Mouse (Mus musculus) liver, adult 2 months (tissue): Measurements from ENCODE around the gene Osbp. TPM values are rescaled to one million over a fixed set of nuclear protein-coding genes. Genes with fewer than 3 reads are reported as not detected.

ENCODE experiments used
- DNase-seq: peaks from one replicate; pipeline ENCODE4 v3.0.0-alpha.2; 2011; ENCODE audit warnings: low read depth, low spot score; ENCODE audit errors: extremely low read depth
- H3K27ac ChIP-seq: fragments of 200-500 bp; replicated peaks from 2 replicates; pipeline ENCODE4 v1.5.1; 2012; ENCODE audit warnings: low read depth, mild to moderate bottlenecking, control low read depth, inconsistent platforms, low read length; ENCODE audit not compliant: insufficient read depth
- H3K27me3 ChIP-seq: fragments of 200-500 bp; 2 replicates; pipeline ENCODE4 v1.6.1; 2012; ENCODE audit warnings: mild to moderate bottlenecking, moderate library complexity, low read length, inconsistent platforms; ENCODE audit not compliant: control insufficient read depth, insufficient read depth
- H3K36me3 ChIP-seq: fragments of 200-500 bp; 2 replicates; pipeline ENCODE4 v1.6.1; 2012; ENCODE audit warnings: low read length, inconsistent platforms; ENCODE audit not compliant: control insufficient read depth, insufficient read depth
- H3K4me1 ChIP-seq: fragments of 200-500 bp; 2 replicates; pipeline ENCODE4 v1.6.1; 2011; ENCODE audit warnings: low read length; ENCODE audit not compliant: control insufficient read depth, insufficient read depth
- H3K4me3 ChIP-seq: fragments of 200-500 bp; 2 replicates; pipeline ENCODE4 v1.5.1; 2011; ENCODE audit warnings: low read depth, mild to moderate bottlenecking, control low read depth, low read length, moderate library complexity; ENCODE audit not compliant: insufficient read depth
- H3K79me2 ChIP-seq: fragments of 200-500 bp; 2 replicates; pipeline ENCODE4 v1.6.1; 2012; ENCODE audit warnings: inconsistent platforms, mild to moderate bottlenecking, low read length, moderate library complexity; ENCODE audit not compliant: control insufficient read depth, insufficient read depth
- H3K9ac ChIP-seq: fragments of 200-500 bp; 2 replicates; pipeline ENCODE4 v1.6.1; 2012; ENCODE audit warnings: low read depth, mild to moderate bottlenecking, control low read depth, inconsistent platforms, low read length
- CTCF ChIP-seq: fragments of 200-500 bp; IDR thresholded peaks from 2 replicates; pipeline ENCODE4 v1.5.1; 2011; ENCODE audit warnings: low read depth, low read length, control low read depth
- POLR2A ChIP-seq: fragments of 200-500 bp; IDR thresholded peaks from 2 replicates; pipeline ENCODE4 v1.6.1; 2011; ENCODE audit warnings: low read length, control low read depth; ENCODE audit not compliant: insufficient read depth; ENCODE audit errors: extremely low read depth
- WGBS: fragments of 180-500 bp; shearing (Covaris S2); methylation state at CpG from one replicate; pipeline ENCODE4 v1.1.7; 2018; 5-methylcytosine and 5-hydroxymethylcytosine counted together
- polyA plus RNA-seq: library from polyadenylated mRNA; depleted of rRNA; stranded (reverse); fragments of >200 nt; gene quantifications from 2 replicates; pipeline ENCODE4 v1.2.3, GENCODE M21; 2012
- total RNA-seq: library from RNA; depleted of rRNA; stranded (reverse); fragments of >200 nt; gene quantifications from 2 replicates; pipeline ENCODE4 v1.2.3, GENCODE M21; 2014

Gene Osbp
- total and polyA plus RNA-seq, 2 experiments = 14.1 to 22.8 TPM

DNA sequence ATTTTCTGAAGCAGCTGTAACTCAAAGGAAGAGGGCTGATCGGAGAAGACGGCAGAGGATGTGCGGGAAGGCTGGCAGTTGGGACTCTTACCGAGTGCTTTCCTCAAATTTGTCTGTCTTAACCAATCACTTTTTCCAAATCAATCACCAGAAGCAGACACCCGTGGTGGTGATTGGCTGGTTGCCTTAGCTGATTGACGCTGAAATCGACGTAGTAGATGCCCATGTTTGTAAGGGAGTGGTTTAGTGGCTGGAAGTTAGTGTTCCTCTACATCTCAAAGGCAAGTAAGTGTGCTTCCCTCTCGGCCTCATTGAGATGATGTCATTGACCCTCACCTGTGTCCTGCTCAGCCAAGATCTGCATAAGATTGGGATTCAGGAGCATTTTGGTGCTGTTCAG is 26.3 kb downstream of the Osbp start:
- TF ChIP-seq POLR2A = no peak
- no peak overlapping the region for H3K4me3 ChIP-seq
- peaks cover 15% of the 10 kb centered on the region for H3K4me1 ChIP-seq
- no peaks in the 10 kb centered on the region for H3K27me3 ChIP-seq
- no peaks in the 10 kb centered on the region for H3K79me2 ChIP-seq
- 74% methylated on average over 9 of the region's 9 CpGs for WGBS
- no peak overlapping the region for H3K27ac ChIP-seq
- no peak overlapping the region for H3K9ac ChIP-seq
- peaks cover 39% of the 10 kb centered on the region for H3K36me3 ChIP-seq
- DNase-seq = no peak

DNA sequence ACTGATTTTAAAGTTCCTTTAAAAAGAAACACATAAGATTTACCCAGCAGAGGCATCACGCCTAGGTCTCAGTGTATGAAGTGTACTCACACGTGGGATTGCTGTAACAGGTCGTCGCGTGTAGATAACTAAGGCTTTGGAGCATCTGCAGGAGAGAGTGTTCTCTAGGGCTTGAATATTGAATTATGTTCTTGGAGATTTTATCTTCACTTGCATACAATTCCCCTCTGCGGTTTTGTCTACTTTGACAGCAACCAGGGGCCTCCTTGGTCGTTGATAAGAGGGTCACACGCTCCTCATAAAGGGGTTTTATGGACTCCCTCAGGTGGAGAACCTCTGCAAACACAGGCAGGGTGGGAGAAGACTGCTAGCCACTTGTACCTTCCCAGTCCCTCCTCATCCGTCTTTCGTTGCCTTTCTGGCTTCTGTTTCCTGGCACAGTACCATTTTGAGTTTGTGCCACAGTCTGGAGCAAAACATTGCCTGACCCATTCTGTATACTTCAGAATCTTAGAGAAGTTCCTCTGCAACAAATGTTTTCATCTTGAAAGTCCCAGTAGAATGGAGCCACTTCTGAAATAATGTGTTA is 26.8 kb downstream of the Osbp start:
- H3K79me2 ChIP-seq = no peaks in the 10 kb centered on the region
- peak; percentile 40 for DNase-seq
- no peaks in the 10 kb centered on the region for H3K27me3 ChIP-seq
- 77% methylated on average over 10 of the region's 10 CpGs for WGBS
- H3K36me3 ChIP-seq = peaks cover 36% of the 10 kb centered on the region
- no peak for TF ChIP-seq CTCF
- TF ChIP-seq POLR2A = no peak
- no peak overlapping the region for H3K27ac ChIP-seq
- H3K9ac ChIP-seq = no peak overlapping the region
- no peak overlapping the region for H3K4me3 ChIP-seq
- peaks cover 15% of the 10 kb centered on the region for H3K4me1 ChIP-seq

DNA sequence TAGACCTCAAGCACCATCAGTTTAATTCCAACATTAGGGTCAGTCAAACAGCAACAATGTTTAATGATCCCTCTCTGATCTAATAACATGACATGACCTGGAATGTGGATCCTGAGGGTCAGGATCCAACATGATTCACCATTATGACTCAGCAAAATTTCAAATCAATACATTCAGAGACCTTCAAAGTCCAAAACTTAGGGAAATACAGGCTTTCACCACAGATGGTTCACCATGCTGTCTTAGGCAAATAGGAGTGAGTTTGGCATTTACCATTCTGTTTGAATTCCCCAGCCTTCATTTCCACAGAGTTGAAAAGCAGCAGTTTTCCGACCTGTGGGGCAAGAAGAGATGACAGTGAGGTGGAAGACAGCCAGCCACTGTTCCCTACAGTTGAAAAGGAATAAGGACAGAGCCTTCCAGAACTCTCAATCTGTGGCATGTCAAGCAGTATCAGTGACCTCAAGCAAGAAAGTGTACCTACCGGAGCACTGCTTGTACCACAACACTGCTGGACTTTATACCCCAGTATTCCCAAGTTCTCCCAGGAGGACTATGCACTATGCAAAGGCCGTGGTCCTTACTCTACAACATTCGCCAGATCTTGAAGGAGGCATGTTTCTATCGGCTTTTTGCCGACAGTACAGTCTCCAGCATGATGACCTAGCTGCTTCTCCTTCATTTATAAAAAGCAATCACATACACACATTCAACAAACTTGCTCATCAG is 29.1 kb downstream of the Osbp start:
- Histone ChIP-seq H3K4me3 (no peak overlapping the region), H3K36me3 (peaks cover 21% of the 10 kb centered on the region), H3K79me2 (no peaks in the 10 kb centered on the region), H3K4me1 (peaks cover 15% of the 10 kb centered on the region), H3K9ac (no peak overlapping the region), H3K27me3 (no peaks in the 10 kb centered on the region), H3K27ac (peak overlapping the region; percentile 93)
- WGBS = 62% methylated on average over 6 of the region's 6 CpGs
- peak; percentile 87 for DNase-seq
- no peak for TF ChIP-seq POLR2A
- TF ChIP-seq CTCF = no peak

DNA sequence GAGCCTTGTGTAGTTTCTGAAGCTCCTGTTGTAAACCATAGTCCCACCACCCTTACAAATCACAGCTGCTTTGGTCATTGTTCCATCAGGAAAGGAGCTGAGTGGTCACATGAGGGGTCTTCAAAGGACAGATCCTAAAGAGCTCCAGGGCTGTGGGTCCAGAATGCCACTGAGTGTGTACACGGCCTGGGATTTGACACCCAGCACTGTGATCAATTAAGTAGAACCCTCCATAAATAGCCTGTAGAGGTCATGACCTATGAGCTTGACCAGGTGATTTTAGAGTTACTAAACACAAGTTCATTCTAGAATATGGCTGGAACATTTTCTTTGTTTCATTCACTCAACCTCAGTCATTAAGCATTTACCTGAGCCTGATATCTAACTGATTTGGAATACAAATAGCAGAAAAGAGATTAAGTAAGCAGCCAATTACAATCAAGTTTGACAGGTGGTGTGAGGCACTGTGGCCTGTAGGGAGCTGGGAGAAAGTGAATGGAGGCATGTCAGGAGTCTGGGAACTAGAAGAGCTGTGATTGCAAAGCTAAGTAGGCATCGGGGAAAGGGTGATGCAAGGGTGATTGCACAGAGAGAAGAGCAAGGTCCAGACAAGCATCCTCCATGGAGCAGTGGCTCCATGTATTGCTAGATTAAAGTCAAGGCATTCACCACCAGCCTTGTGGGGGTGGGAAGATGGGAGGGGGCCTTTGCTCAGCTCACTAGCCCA is 30.1 kb downstream of the Osbp start:
- TF ChIP-seq POLR2A (no peak), CTCF (no peak)
- Histone ChIP-seq H3K4me3 (no peak overlapping the region), H3K27ac (peak overlapping the region; percentile 93), H3K27me3 (no peaks in the 10 kb centered on the region), H3K4me1 (peaks cover 15% of the 10 kb centered on the region), H3K36me3 (peaks cover 16% of the 10 kb centered on the region), H3K9ac (no peak overlapping the region), H3K79me2 (no peaks in the 10 kb centered on the region)
- 16% methylated on average over 2 of the region's 2 CpGs for WGBS
- peak; percentile 94 for DNase-seq

DNA sequence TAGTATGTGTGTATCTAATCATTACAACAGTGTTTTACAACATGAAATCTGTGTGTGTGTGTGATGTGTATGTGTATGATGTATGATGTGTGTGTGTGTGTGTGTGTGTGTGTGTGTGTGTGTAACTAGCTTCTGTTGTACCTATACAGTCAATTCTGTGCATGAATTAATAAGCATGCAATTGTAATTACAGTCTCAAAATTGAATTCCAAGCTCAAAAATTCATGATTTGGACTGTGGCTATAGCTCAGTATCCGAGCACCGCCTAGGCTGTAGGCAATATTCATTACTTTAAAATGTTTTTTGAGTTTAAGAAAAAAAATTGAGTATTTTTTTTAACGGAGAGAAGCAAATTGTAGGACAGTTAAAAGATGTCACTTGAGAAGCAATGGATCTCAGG is 35.9 kb downstream of the Osbp start:
- no peak overlapping the region for H3K4me3 ChIP-seq
- TF ChIP-seq POLR2A = no peak
- no peak for TF ChIP-seq CTCF

More for the DNA sequence above, 35.9 kb downstream of the Osbp start:
- Histone ChIP-seq H3K9ac (no peak overlapping the region), H3K79me2 (no peaks in the 10 kb centered on the region), H3K27me3 (no peaks in the 10 kb centered on the region), H3K27ac (no peak overlapping the region), H3K36me3 (no peaks in the 10 kb centered on the region), H3K4me1 (peaks cover 7% of the 10 kb centered on the region)
- 44% methylated on average over 3 of the region's 3 CpGs for WGBS
- DNase-seq = no peak
